8 mouse cellular contexts compared by ENCODE assay signal in the genomic region with DNA sequence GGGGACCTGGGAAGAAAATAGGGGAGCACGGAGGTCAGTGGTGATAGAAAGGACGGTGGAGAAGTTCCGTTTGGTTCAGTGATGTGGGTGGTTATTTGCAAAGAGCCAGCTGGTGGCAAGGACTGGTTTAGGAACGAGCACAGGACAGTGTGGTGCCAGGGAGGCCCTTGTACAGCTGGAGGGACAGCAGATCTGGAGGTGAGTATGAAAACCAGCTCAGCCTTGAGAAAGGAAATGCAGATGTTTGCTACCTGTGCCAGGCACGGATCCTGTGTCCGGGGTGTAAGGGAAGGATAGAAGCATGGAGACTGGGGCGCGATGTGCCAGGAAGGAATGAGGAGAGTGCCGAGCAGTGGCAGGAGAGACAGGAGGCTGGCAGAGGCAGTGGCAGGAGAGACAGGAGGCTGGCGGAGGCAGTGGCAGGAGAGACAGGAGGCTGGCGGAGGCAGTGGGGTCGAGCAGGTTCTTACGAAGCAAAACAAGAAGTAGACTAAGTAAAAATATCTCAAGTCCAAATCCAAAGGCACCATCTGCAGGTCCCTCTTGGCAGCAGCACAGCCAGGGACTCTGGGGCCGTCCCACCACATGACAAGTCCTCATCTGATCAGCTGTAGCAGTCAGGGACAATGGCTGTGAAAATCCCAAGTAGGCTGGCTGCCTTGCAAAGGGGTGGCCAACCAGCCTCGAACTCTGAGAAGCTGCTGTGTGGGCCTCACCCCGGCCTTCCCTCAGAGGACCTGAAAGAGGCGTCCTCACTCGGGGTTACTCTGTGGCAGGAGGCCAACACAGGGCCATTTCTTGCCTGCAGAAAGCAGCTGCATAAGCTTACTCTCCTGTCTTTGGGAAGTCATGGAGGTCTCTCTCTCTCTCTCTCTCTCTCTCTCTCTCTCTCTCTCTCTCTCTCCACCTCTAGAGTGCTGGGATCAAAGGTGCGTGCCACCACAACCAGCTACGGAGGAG. TPM values are rescaled to one million over a fixed set of nuclear protein-coding genes. Genes with fewer than 3 reads are reported as not detected.
DNase-seq lines count a peak whose midpoint lies in the region; ATAC-seq and TF ChIP-seq lines count a peak whose summit lies in the region.

No protein-coding gene starts in this region.

- H3K9me3 ChIP-seq in lung, embryonic 15.5 days = no peaks in the 10 kb centered on the region
- no peaks in the 10 kb centered on the region for H3K9me3 ChIP-seq in embryonic facial prominence, embryonic 15.5 days (replicated peaks)
- H3K9me3 ChIP-seq in limb, embryonic 13.5 days = no peaks in the 10 kb centered on the region
- H3K9me3 ChIP-seq in neural tube, embryonic 15.5 days (replicated peaks) = no peaks in the 10 kb centered on the region

- H3K4me2 ChIP-seq in lung, embryonic 15.5 days = peak overlapping the region; percentile 65
- peak overlapping the region; percentile 64 for H3K4me2 ChIP-seq in embryonic facial prominence, embryonic 15.5 days (replicated peaks)
- H3K4me2 ChIP-seq in limb, embryonic 13.5 days (replicated peaks) = peak overlapping the region; percentile 66
- H3K4me2 ChIP-seq in neural tube, embryonic 15.5 days = peak overlapping the region; percentile 54

- H3K36me3 ChIP-seq in lung, embryonic 15.5 days = no peaks in the 10 kb centered on the region
- no peaks in the 10 kb centered on the region for H3K36me3 ChIP-seq in embryonic facial prominence, embryonic 15.5 days
- no peaks in the 10 kb centered on the region for H3K36me3 ChIP-seq in limb, embryonic 13.5 days
- H3K36me3 ChIP-seq in neural tube, embryonic 15.5 days = no peaks in the 10 kb centered on the region
- no peaks in the 10 kb centered on the region for H3K36me3 ChIP-seq in thymus, adult 2 months (ENCODE audit: control insufficient read depth, insufficient read depth, low read length)

- H3K27me3 ChIP-seq in lung, embryonic 15.5 days = no peaks in the 10 kb centered on the region
- no peaks in the 10 kb centered on the region for H3K27me3 ChIP-seq in embryonic facial prominence, embryonic 15.5 days
- H3K27me3 ChIP-seq in limb, embryonic 13.5 days = no peaks in the 10 kb centered on the region
- H3K27me3 ChIP-seq in neural tube, embryonic 15.5 days (replicated peaks) = 0 out of 2 replicates have a peak, but pooled peaks cover 4% of the 10 kb centered on the region
- no peaks in the 10 kb centered on the region for H3K27me3 ChIP-seq in thymus, adult 2 months (ENCODE audit: control insufficient read depth, insufficient read depth, low read length)

- peak overlapping the region; percentile 30; the same call in 1 of the 2 replicates for H3K9ac ChIP-seq in lung, embryonic 15.5 days
- H3K9ac ChIP-seq in embryonic facial prominence, embryonic 15.5 days = no peak overlapping the region
- H3K9ac ChIP-seq in limb, embryonic 13.5 days = peak overlapping the region; percentile 59
- no peak overlapping the region for H3K9ac ChIP-seq in neural tube, embryonic 15.5 days (replicated peaks)

- TF ChIP-seq POLR2A in thymus, adult 2 months (IDR thresholded peaks at IDR 0.05; ENCODE audit: control insufficient read depth, extremely low read depth, insufficient read depth, low read length, poor library complexity) = no peak

- no peak for DNase-seq in lung, postnatal 25 days (ENCODE audit: low spot score)
- DNase-seq in testis, postnatal 10 days (ENCODE audit: low spot score) = no peak
- DNase-seq in kidney, postnatal 10 days = no peak
- no peak for DNase-seq in thymus, adult 2 months

- WGBS in lung, embryonic 15.5 days = 40% methylated on average over 20 of the region's 20 CpGs
- 41% methylated on average over 20 of the region's 20 CpGs for WGBS in embryonic facial prominence, embryonic 15.5 days
- 47% methylated on average over 20 of the region's 20 CpGs for WGBS in limb, embryonic 13.5 days
- WGBS in neural tube, embryonic 15.5 days = 50% methylated on average over 20 of the region's 20 CpGs
- WGBS in thymus, adult 2 months = 57% methylated on average over 20 of the region's 20 CpGs

- no peak for ATAC-seq in lung, embryonic 15.5 days (ENCODE audit: borderline replicate concordance, extremely low read depth, low FRiP score, low TSS enrichment)
- 0 out of 2 replicates have a peak, but pooled peaks have one; percentile 18 for ATAC-seq in embryonic facial prominence, embryonic 15.5 days (ENCODE audit: insufficient number of reproducible peaks, low FRiP score, low TSS enrichment, low read depth)
- ATAC-seq in limb, embryonic 13.5 days (ENCODE audit: low FRiP score, low read depth) = no peak
- ATAC-seq in neural tube, embryonic 15.5 days (ENCODE audit: low FRiP score) = no peak

- no peak for TF ChIP-seq CTCF in thymus, adult 2 months (IDR thresholded peaks at IDR 0.05; ENCODE audit: borderline replicate concordance, control insufficient read depth, extremely low read depth, insufficient read depth, low read length, poor library complexity)

- peak overlapping the region; percentile 44 for H3K4me3 ChIP-seq in lung, embryonic 15.5 days
- peak overlapping the region; percentile 45 for H3K4me3 ChIP-seq in embryonic facial prominence, embryonic 15.5 days (replicated peaks)
- H3K4me3 ChIP-seq in limb, embryonic 13.5 days = peak overlapping the region; percentile 44
- no peak overlapping the region for H3K4me3 ChIP-seq in neural tube, embryonic 15.5 days (replicated peaks)
- no peak overlapping the region for H3K4me3 ChIP-seq in thymus, adult 2 months (ENCODE audit: control insufficient read depth, insufficient read depth, low read length)

- peaks cover 49% of the 10 kb centered on the region for H3K4me1 ChIP-seq in lung, embryonic 15.5 days
- H3K4me1 ChIP-seq in embryonic facial prominence, embryonic 15.5 days = peaks cover 39% of the 10 kb centered on the region
- H3K4me1 ChIP-seq in limb, embryonic 13.5 days = peaks cover 32% of the 10 kb centered on the region
- peaks cover 23% of the 10 kb centered on the region for H3K4me1 ChIP-seq in neural tube, embryonic 15.5 days
- H3K4me1 ChIP-seq in thymus, adult 2 months (replicated peaks; ENCODE audit: control insufficient read depth, insufficient read depth, low read length) = peaks cover 8% of the 10 kb centered on the region

- H3K27ac ChIP-seq in lung, embryonic 15.5 days = peak overlapping the region; percentile 24; the same call in 1 of the 2 replicates
- H3K27ac ChIP-seq in embryonic facial prominence, embryonic 15.5 days (replicated peaks) = no peak overlapping the region
- H3K27ac ChIP-seq in limb, embryonic 13.5 days = no peak overlapping the region
- no peak overlapping the region for H3K27ac ChIP-seq in neural tube, embryonic 15.5 days (replicated peaks)
- no peak overlapping the region for H3K27ac ChIP-seq in thymus, adult 2 months (ENCODE audit: control insufficient read depth, insufficient read depth, low read length)

RNA-seq across cellular contexts. Expression of a gene that starts 29.6 kb away (rescaled TPM):
- 150 and 152 TPM in 2 replicates for polyA plus RNA-seq in lung, embryonic 15.5 days (2015; fragmentation: Nextera tagmentation; extraction: Ambion mirVana)
- 130 and 131 TPM in 2 replicates for polyA plus RNA-seq in embryonic facial prominence, embryonic 15.5 days (2015; fragmentation: Nextera tagmentation; extraction: Ambion mirVana)
- polyA plus RNA-seq in limb, embryonic 13.5 days (2015; fragmentation: Nextera tagmentation; extraction: Ambion mirVana) = 143 and 150 TPM in 2 replicates
- polyA plus RNA-seq in neural tube, embryonic 15.5 days (2015; fragmentation: Nextera tagmentation; extraction: Ambion mirVana) = 64.5 and 67.1 TPM in 2 replicates
- 6.6 and 7.2 TPM in 2 replicates for polyA plus RNA-seq in thymus, adult 2 months (2012; rRNA removed)

Comparison
In these comparisons a context has a peak if more than half of its experiments do, and no peak if none do; other contexts are left out.
1. H3K4me3 ChIP-seq: peak in lung, embryonic 15.5 days (single experiment), embryonic facial prominence, embryonic 15.5 days (single experiment) and limb, embryonic 13.5 days (single experiment); none in neural tube, embryonic 15.5 days (single experiment) and thymus, adult 2 months (single experiment).
2. H3K9ac ChIP-seq: peak in lung, embryonic 15.5 days (single experiment) and limb, embryonic 13.5 days (single experiment); none in embryonic facial prominence, embryonic 15.5 days (single experiment) and neural tube, embryonic 15.5 days (single experiment).
3. Peak in every context shown above with its lines, with median percentiles within 50 percentile points of each other: H3K4me2 ChIP-seq.